Mouse (Mus musculus) cerebellum, adult 18-20 months (tissue): ENCODE measurements around the gene En1.
A peak's percentile ranks its signal among the peaks of the same experiment; 100 is the strongest.

ENCODE experiments used
- DNase-seq, 2 experiments: peaks; one replicate each; pipeline ENCODE4 v3.0.0; 2021

The En1 gene

DNA sequence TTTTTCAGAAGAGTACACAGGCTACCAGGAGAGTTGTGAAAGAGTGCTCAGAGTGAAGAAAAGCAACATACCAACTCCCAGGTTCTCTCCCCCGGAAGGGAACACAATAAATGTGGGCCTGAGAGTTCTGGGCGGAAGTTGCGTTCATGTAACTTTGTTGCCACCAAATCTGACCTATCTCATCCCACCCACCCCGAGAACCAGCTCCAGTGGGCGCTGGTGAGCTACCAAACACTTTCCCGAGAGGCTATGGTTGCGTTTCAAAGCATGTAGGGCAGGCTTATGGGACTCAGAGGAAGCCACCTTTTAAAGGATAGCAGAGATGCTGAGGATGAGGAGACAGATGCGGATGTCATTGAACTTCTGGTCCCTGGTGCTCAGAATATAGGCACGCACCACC is 26.6 kb downstream of the En1 start:
- DNase-seq, result no peak

DNA sequence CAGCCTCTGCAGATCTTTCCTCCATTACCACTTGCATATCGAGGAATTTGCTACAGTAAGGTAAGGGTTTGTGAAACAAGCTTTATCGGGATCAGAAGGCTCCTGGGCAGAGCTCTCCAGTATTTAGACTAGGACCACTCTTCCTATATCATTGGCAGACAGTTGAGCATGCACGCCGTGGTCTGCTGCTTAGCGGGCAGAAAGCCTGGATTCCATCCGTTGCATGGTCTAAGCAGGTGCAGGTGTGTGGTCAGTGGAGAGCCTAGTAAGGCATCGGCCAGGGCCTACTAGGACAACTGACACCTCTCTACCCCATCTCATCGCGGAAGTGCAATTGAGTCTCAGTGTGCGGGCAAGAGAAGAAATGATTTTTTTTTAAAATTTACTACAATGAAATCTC is 41.2 kb downstream of the En1 start:
- no peak for DNase-seq

DNA sequence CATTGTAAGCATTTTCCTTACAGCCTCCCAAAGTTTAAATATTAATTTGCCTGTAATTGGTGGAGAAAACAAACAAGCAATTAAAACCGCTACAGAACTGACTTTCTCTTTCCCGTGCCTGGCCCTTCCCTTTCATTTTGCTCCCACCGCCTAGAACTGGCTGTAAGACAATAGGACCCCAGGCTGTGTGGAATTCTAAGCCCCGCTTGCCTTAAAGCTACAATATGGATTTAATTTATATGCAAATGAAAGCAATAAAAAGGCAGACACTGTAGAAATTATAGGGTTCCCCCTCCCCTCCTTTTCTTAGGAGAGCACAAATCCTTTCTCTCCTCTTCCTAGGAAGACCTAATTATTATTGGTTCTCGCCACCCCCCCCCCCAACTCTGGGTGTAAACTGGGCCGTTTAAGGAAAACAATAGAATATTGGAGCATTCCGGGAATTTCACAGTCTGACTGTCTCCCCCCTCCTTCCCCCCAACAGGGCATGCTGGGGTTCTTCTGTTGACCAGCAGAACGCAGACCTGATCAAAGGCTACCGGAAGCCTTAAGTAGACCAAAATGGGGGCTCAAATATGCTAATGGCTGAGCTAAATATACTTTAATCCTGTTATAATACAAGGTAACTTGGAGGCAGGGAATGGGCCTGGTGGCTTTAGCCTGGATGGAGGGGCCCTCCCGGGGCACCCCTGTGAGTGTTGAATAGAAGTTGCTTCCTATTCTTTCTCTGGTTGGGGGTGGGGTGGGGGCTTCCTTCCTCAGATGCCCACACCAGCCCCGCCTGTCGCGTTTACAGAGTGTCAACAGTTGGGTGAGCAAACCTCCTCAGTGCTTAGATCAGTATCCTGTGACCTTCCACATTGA is 41.9 kb downstream of the En1 start:
- DNase-seq, result no peak

DNA sequence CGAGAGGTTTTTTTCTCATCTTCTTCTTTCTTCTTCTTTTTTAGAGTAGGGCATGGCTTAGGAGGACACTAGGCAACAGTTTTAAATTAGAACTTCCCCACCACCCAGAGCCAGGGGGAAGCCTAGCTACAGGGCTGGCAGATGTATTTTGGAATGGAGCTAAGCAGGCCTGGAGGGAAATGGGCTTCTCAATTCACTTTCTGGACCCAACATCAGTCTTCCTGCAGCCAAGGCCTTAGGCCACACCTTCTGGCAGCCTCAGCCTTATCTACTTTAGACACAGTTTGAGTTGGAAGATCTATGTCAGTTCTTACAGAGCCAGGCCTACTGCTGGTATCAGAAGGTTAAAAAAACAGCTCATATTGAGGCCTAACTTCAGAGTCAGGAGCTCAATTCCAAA is 42.5 kb downstream of the En1 start:
- no peak for DNase-seq

DNA sequence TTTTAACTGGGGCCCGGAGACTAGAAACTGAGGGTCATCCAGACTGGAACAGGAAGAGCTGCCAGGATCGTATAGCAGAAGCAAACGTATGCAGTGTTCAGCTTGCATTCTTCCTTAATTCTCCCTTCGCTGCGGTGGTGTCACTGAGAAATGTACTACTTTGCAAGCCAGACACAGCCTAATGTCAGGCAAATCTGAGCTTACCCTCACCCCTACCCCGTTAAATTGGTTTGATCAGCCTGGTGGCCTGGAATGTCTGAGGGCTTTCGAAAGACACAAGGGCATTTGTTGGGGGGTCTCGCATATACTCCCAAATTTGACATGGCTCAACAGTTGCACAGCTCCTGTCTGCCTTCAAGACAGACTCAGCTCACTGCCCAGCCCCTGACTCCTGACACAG is 47.9 kb downstream of the En1 start:
- DNase-seq, result no peak

DNA sequence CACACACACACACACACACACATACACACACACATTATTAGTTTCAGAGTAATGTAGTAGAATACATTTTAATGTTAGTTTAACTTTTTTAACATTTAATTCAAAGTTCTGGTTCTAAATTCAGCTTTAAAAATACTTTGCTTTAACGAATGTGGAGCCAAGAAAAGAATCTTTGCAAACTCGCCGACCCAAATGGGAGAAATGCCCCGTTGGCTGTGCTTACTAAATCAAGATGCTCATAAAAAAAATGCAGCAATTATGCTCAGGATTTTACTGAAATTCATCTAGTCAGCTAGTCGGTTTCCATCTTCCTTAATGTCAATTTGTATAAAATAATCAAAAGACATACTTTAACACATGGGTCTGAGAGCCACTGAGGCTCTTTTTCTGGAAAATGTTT is 49.8 kb downstream of the En1 start:
- no peak for DNase-seq

DNA sequence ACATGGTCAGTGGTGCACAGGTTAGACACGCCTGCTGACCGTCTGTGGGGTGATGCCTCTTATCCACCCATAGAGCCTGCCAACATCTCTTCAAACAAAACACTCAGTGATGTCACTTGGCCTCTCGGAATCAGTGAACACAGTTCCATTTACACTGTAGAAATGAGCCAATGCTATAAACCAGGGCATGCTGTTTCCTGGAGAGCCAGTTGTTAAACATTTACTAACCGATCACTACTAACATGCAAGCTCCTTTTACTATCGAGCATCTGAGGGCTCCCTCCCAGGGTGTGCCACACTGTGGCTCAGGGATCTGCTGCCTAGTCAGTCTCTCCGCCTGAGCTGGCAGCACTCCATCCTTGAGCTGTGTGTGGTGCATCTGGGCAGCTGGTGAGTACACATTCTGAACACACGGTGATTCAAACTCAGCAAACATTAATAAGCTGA is 52.8 kb downstream of the En1 start:
- peak in 1 of 2 experiments; percentile 2 for DNase-seq
